Mouse (Mus musculus) layer of hippocampus, adult 18-20 months (tissue): ENCODE results near the gene Gm20517. TPM values are rescaled to one million over a fixed set of nuclear protein-coding genes. Genes with fewer than 3 reads are reported as not detected.

Experiments
- DNase-seq, 2 experiments: peaks; one replicate each; pipeline ENCODE4 v3.0.0; 2022; ENCODE audit warnings: low spot score in 2 of 2
- total RNA-seq, 2 experiments: library from RNA; stranded (reverse); gene quantifications; 2 replicates each; pipeline ENCODE4 v1.2.3; 2021

Gene Gm20517
- total RNA-seq, 2 experiments from 2014 or later = 4.2 to 5.8 TPM

DNA sequence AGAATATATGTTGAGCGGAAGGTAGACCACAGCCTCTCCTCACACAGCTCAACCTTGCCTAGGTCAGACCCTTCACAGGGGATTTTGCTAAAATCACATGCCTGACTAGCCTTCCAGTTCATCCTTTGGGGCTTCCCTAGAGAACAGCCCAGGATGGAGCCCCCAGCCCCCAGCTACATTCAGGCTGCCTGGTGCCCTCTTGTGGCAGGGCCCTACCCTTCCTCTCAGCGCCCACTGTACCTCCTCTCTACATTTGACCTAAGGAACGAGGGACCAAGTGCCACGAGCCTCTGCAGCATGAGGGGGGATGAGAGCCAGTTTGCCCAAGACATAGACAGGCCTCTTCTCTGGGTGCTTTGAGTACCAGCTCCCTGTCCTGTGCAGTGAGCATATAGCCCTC, 93.3 kb downstream of the Gm20517 start:
- DNase-seq = no peak

DNA sequence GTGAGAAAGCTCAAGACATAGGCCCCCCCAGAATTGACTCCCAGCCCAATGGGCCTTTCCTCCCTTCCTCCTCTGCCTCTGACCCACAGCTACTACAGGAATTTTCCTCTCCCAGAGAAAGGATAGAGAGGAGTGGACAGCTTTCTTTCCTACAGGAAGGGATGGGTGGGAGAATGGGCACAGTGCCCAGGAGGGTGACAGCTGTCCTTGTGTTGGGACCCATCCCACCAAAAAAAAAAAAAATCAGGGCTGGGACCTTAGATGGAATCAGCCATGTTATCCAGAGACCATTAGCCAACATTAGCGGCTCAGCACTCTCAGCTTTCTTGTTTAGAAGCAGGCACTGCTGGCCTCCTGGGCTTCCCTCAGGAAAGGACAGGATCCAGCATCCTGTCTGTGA, 94.8 kb downstream of the Gm20517 start:
- no peak for DNase-seq

DNA sequence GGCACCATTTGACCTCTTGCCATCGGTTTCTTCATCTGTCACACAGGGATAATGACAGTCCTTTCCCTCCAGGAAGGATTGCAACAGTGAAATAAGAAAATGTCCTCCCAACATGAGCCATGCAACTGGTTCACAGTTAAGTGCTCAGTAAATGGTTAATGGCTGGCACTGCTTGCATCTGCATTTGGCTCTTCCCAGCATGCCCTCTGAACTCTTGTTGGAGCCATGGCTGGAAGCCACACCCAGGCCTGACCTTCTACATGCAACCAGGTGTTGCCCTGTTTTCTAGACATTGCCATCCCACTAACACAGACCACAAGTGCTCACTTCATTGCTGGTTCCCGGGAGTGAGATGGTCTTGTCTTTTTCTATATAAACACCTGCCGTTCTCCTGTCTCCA, 96.6 kb downstream of the Gm20517 start:
- DNase-seq = no peak

DNA sequence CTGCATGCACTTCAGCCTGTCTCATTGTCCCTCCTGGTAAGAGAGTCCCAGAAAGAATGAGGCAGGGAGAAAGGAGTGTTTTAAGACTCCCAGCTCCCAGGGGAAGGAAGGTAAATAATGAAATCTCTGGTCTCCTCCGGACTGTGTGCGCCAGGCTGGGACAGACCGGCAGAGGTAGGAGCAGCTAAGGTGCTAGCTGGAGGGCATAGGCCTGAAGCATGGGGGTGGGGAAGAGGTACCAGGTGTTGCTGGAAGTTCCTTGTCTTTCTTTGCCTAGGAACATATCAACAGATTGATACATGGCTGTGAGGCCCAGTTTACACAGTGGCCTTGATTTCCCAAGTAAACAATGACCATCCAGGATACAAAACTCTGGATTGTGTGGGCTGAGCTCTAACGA, 97.6 kb downstream of the Gm20517 start:
- DNase-seq = no peak

DNA sequence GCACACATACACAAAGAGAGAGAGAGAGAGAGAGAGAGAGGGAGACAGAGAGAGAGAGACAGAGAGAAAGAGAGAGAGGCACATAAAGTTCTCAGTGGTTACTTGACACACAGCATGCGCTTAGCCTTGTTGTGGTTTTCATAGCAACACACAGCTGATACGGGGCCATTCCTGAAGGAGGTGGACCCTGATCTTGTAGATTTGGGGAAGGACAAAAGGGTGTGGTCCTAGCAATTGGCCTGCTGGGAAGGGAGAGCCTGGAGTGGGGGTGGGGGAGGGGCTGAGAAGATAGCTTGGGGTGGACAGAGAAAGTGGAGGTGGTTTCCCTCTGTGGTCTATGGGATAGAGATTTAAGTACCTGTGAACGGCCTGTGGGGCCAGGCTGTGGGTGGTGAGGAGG, 98.6 kb downstream of the Gm20517 start:
- no peak for DNase-seq

DNA sequence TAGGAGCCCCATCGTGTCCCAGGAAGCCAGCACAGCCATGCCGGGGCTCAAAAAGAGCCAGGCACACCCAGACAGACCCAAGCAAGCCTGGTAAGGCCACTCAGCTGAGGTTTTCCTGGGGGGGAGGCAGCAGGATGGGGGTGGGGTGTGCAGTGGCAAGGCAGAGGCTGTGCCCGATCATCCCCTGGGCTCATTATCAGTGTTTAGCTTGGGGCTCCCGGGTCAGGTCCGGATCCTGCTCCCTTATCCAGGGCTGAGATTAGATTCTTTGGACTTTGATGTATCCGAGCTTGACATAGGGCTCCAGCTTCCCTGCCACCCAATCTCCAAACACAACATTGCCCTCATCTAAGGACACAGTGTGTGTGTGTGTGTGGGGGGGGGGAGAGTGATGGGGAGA, 100.5 kb downstream of the Gm20517 start:
- no peak for DNase-seq

DNA sequence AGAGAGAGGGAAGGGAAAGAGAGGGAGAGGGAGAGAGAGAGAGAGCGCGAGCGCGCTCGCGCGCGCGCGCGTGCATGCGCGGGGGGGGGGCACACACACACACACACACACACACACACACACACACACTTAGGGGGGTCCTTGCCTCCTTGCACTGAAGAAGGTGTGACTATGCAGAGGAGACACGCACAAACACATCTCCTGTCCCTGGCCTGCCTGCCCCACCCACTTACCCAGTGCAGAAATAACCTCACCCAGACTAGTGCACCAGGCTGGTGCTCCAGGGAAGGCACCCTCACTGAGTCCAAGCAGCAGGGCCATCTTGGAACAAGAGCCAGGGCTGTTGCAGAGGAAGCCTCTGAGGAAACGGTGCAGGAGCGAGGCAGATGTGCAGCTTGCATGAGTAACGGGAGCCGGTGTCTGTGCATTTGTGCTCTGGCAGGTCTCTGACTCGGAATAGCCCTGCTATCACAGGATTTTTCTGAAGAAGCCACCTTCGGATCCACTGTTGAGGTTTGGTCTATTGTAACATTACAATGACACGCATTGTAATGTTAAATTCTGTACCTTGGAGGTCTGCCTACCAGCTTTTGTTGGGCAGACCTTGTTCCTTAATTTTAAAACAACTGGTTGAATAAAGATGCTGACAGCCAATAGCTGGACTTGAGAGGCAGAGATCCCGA, 101.6 kb downstream of the Gm20517 start:
- no peak for DNase-seq

DNA sequence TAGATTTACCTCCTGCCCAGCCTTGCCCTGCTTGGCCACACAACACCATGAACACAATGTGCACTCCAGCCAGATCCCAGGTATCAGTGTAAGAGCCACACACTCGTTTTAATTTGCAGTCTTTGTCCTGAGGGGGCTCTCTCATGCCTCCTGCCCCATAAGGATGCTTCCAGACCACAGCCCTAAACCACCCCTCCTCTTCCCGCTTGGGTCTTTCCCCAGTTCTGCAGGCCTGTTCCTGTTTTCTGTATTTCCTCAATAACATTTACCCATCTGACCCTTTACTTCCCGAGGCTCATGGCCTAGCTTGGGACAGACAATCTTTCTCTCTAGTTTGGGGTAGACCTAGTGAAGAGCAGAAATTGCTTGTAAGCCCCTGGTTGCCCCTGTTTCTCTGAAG, 103.6 kb downstream of the Gm20517 start:
- DNase-seq = no peak

DNA sequence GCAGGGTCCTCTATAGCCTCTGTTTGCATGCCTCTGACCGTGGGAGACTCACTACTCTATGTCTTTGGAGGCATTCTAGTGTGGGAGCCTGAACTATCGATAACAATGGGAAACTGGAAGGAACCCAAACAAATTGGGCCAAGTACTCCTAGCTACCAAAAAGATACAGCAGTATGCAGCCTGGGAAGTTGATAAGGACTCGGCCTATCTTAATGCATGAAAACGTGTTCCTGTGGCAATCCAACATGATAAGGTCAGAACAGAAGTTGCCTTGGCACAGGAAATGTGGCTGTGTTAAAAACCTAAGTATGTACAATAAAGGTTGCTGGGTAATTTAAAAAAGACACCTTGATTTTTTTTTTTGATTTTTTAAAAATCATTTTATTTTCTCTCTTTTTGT, 109.8 kb downstream of the Gm20517 start:
- DNase-seq = no peak

DNA sequence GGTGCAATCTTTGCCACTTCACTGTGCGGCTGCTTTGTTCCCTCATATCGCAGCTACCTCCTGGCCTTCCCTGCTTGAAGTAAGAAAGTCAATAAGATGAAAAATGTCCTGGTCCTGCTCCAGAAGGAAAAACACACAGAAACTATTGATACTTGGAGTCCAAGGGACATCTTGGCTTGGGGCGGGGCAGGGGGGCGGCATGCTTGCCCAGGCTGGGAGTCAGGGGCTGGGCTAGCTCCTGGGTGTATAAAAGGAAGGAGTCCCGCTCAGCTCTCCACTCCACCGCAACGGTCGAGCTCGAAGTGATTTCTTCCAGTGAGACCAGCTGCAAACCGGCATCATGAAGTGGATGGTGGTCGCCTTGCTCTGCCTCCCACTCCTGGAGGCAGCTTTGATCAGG, 115.2 kb downstream of the Gm20517 start, which contains the start of gene Pgc:
Gene Pgc (plus strand): TSS at position 277 of the 400 bp plus-strand sequence.
- no peak for DNase-seq

DNA sequence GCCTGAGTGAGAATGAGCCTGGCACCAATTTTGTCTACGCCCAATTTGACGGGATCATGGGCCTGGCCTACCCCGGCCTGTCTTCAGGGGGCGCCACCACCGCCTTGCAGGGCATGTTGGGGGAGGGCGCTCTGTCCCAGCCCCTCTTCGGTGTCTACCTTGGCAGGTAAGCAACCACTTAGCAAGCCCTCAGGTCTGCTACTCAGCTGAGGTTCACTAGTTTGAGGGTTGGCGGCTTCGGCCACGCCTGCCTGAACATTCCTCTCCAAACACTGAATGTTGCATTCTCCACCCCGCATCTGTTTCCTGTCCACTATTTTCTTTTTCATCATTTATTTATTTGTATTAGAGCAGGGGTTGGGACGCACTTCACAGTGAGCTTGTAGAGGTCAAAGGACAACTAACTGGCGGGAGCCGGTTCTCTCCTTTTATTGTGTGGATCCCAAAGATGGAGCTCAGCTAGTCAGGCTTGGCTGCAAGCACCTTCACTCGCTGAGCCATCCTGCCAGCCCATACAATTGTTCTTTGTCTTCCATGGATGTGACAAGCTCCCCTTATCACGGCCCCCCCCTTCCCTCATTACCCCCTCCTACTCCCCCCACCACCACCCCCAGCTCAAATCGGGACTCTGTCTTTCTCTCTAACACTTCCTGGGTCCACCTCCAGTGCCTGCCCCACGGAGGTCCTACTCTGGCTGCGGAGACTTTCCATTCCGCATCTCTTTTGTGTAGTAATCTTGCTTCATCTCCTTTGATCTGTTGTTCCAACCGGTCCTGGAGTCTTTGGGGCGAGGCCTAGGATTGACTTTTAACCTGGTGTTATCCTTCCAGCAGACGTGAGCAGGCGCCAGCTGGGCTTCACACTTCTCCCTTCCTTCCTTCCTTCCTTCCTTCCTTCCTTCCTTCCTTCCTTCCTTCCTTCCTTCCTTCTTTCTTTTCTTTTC, 119.5 kb downstream of the Gm20517 start:
- DNase-seq = no peak

Other genes starting within 250 kb of the Gm20517 start
- gene Mrps10, start 242.7 kb upstream of the Gm20517 start, total RNA-seq = 10 to 100 TPM; 27.7 to 29.5 TPM
- 1 to 10 TPM; 1.4 to 1.6 TPM for gene Guca1b, start 226.2 kb upstream of the Gm20517 start, total RNA-seq
- gene Guca1a, start 211.0 kb upstream of the Gm20517 start, total RNA-seq = under 1 TPM in 1 of 2 experiments, not detected in 1; 0.53 TPM
- gene AI661453, start 175.0 kb upstream of the Gm20517 start, total RNA-seq = under 1 TPM; 0.52 to 0.58 TPM
- not detected for gene 1700001C19Rik, start 174.2 kb upstream of the Gm20517 start, total RNA-seq
- gene Taf8, start 109.3 kb upstream of the Gm20517 start, total RNA-seq = 10 to 100 TPM; 19.1 to 23.9 TPM
- gene Ccnd3, start 106.5 kb upstream of the Gm20517 start, total RNA-seq = 10 to 100 TPM; 43.4 to 43.6 TPM
- 10 to 100 TPM; 19.4 to 19.5 TPM for gene Bysl, start 97 bp upstream of the Gm20517 start, total RNA-seq
- gene Med20, start within 50 bp of the Gm20517 start, total RNA-seq = 10 to 100 TPM; 33.4 to 36.9 TPM
- 10 to 100 TPM in 1 of 2 experiments, 1 to 10 TPM in 1; 9.7 to 10.8 TPM for gene Usp49, start 19.1 kb downstream of the Gm20517 start, total RNA-seq
- gene Tomm6, start 76.8 kb downstream of the Gm20517 start, total RNA-seq = 100 to 1,000 TPM; 220 to 222 TPM
- gene Frs3, start 77.4 kb downstream of the Gm20517 start, total RNA-seq = 10 to 100 TPM; 26.0 to 29.8 TPM
- gene Gm21981, start 82.9 kb downstream of the Gm20517 start, total RNA-seq = 1 to 10 TPM; 4.3 to 4.7 TPM
- 1 to 10 TPM; 2.3 to 3.4 TPM for gene Prickle4, start 83.1 kb downstream of the Gm20517 start, total RNA-seq
- not detected for gene Pgc, start 115.3 kb downstream of the Gm20517 start, total RNA-seq
- gene Tfeb, start 125.4 kb downstream of the Gm20517 start, total RNA-seq = 10 to 100 TPM; 11.2 to 11.9 TPM
- under 1 TPM; 0.56 to 0.57 TPM for gene Mdfi, start 223.1 kb downstream of the Gm20517 start, total RNA-seq